9 mouse cellular contexts compared by ENCODE assay signal in the genomic region with DNA sequence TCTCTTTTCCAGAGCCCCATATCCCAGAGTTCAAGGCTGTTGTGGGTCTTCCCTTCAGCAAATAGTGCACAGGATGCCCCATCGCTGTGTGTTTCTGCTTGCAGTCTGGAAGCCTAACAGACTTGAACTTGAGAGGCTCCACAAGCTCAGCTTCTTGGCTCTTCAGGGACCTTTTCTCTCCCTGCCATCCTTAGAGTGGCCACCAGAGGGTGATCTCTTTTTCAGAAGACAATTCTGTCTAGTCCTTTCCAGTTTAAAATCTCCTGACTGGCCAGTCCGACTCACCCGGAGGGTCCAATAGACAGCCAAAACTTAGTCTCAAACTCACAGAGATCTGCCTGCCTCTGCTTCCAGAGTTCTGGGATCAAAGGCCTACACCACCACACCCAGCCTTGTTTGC. TPM values are rescaled to one million over a fixed set of nuclear protein-coding genes. Genes with fewer than 3 reads are reported as not detected.
DNase-seq lines count a peak whose midpoint lies in the region; ATAC-seq lines count a peak whose summit lies in the region.
"Had no signal": no experiment of that assay in that cellular context is flagged by ENCODE, and none has a peak within 500 bp of the region (broad histone marks: within the 10 kb centered on the region; RNA-seq: fewer than 3 reads in every experiment).

No protein-coding gene starts in this region.

- no peak overlapping the region for H3K27ac ChIP-seq in hindbrain, embryonic 11.5 days (ENCODE audit: low read depth, low read length)
- no peak overlapping the region for H3K27ac ChIP-seq in hindbrain, embryonic 13.5 days
- H3K27ac ChIP-seq: limb, embryonic 12.5 days had no signal

- H3K4me1 ChIP-seq in hindbrain, embryonic 11.5 days (replicated peaks; ENCODE audit: control insufficient read depth, insufficient read depth, low read length), result no peaks in the 10 kb centered on the region
- no peaks in the 10 kb centered on the region for H3K4me1 ChIP-seq in hindbrain, embryonic 13.5 days (replicated peaks)
- H3K4me1 ChIP-seq: limb, embryonic 12.5 days had no signal

- 50% methylated on average over 3 of the region's 3 CpGs for WGBS in hindbrain, embryonic 11.5 days
- WGBS in hindbrain, embryonic 13.5 days, result 33% methylated on average over 3 of the region's 3 CpGs

- H3K9me3 ChIP-seq in hindbrain, embryonic 11.5 days (ENCODE audit: control insufficient read depth, low read length), result no peaks in the 10 kb centered on the region
- H3K9me3 ChIP-seq in hindbrain, embryonic 13.5 days, result no peaks in the 10 kb centered on the region
- H3K9me3 ChIP-seq: limb, embryonic 12.5 days had no signal

- no peak overlapping the region for H3K4me2 ChIP-seq in hindbrain, embryonic 11.5 days (replicated peaks; ENCODE audit: low read depth, low read length)
- no peak overlapping the region for H3K4me2 ChIP-seq in hindbrain, embryonic 13.5 days
- H3K4me2 ChIP-seq: limb, embryonic 12.5 days had no signal

- peak; percentile 75 for DNase-seq in hindbrain, embryonic 11.5 days (ENCODE audit: low spot score)
- DNase-seq in urinary bladder, postnatal 14 days (ENCODE audit: low spot score), result peak; percentile 59
- DNase-seq in urinary bladder, postnatal 10 days (ENCODE audit: low spot score), result no peak
- peak; percentile 74 for DNase-seq in adrenal gland, postnatal 14 days
- DNase-seq in kidney, postnatal 36 days, result peak; percentile 59 to 83
- peak; percentile 55 for DNase-seq in right cerebral cortex, postnatal 4 days

- no peaks in the 10 kb centered on the region for H3K27me3 ChIP-seq in hindbrain, embryonic 11.5 days (ENCODE audit: control insufficient read depth, insufficient read depth, low read length)
- H3K27me3 ChIP-seq in hindbrain, embryonic 13.5 days, result no peaks in the 10 kb centered on the region

- ATAC-seq in hindbrain, embryonic 11.5 days (ENCODE audit: low FRiP score), result no peak
- ATAC-seq in hindbrain, embryonic 13.5 days (ENCODE audit: low FRiP score), result no peak

- H3K36me3 ChIP-seq in hindbrain, embryonic 11.5 days (ENCODE audit: control insufficient read depth, insufficient read depth, low read length), result no peaks in the 10 kb centered on the region
- H3K36me3 ChIP-seq in hindbrain, embryonic 13.5 days, result no peaks in the 10 kb centered on the region
- H3K36me3 ChIP-seq: limb, embryonic 12.5 days had no signal

- no peak overlapping the region for H3K4me3 ChIP-seq in hindbrain, embryonic 11.5 days (ENCODE audit: low read depth, low read length)
- no peak overlapping the region for H3K4me3 ChIP-seq in hindbrain, embryonic 13.5 days
- H3K4me3 ChIP-seq: erythroblast, embryonic 14.5 days; limb, embryonic 12.5 days had no signal

- H3K9ac ChIP-seq in hindbrain, embryonic 11.5 days (ENCODE audit: low read depth, low read length), result no peak overlapping the region
- H3K9ac ChIP-seq in hindbrain, embryonic 13.5 days, result no peak overlapping the region
- H3K9ac ChIP-seq: limb, embryonic 12.5 days had no signal

RNA-seq across cellular contexts. Expression of gene Vgf, which starts 16.2 kb away (rescaled TPM):
- polyA plus RNA-seq in hindbrain, embryonic 11.5 days (2014; fragmentation: Nextera tagmentation; extraction: Ambion mirVana), result 0.14 and 1.2 TPM in 2 replicates
- polyA plus RNA-seq in hindbrain, embryonic 13.5 days (2015; fragmentation: Nextera tagmentation; extraction: Ambion mirVana), result 1.6 and 1.9 TPM in 2 replicates
- 11.9 and 12.6 TPM in 2 replicates for total RNA-seq in adrenal gland, postnatal 14 days (2021)

RNA-seq across cellular contexts. Expression of gene Znhit1, which starts 22.2 kb away (rescaled TPM):
- 92.8 and 106 TPM in 2 replicates for polyA plus RNA-seq in hindbrain, embryonic 11.5 days (2014; fragmentation: Nextera tagmentation; extraction: Ambion mirVana)
- polyA plus RNA-seq in hindbrain, embryonic 13.5 days (2015; fragmentation: Nextera tagmentation; extraction: Ambion mirVana), result 107 and 109 TPM in 2 replicates
- 64.8 and 72.1 TPM in 2 replicates for total RNA-seq in adrenal gland, postnatal 14 days (2021)

RNA-seq across cellular contexts. Expression of gene Plod3, which starts 23.2 kb away (rescaled TPM):
- polyA plus RNA-seq in hindbrain, embryonic 11.5 days (2014; fragmentation: Nextera tagmentation; extraction: Ambion mirVana), result 26.0 and 32.4 TPM in 2 replicates
- 34.0 and 38.1 TPM in 2 replicates for polyA plus RNA-seq in hindbrain, embryonic 13.5 days (2015; fragmentation: Nextera tagmentation; extraction: Ambion mirVana)
- 54.9 and 57.8 TPM in 2 replicates for total RNA-seq in adrenal gland, postnatal 14 days (2021)

RNA-seq across cellular contexts. Expression of gene Ap1s1, which starts 35.9 kb away (rescaled TPM):
- 154 and 169 TPM in 2 replicates for polyA plus RNA-seq in hindbrain, embryonic 11.5 days (2014; fragmentation: Nextera tagmentation; extraction: Ambion mirVana)
- polyA plus RNA-seq in hindbrain, embryonic 13.5 days (2015; fragmentation: Nextera tagmentation; extraction: Ambion mirVana), result 220 and 236 TPM in 2 replicates
- total RNA-seq in adrenal gland, postnatal 14 days (2021), result 88.6 and 92.6 TPM in 2 replicates

RNA-seq across cellular contexts. Expression of gene Cldn15, which starts 43.6 kb away (rescaled TPM):
- polyA plus RNA-seq in hindbrain, embryonic 11.5 days (2014; fragmentation: Nextera tagmentation; extraction: Ambion mirVana), result 0.32 TPM in 1 of 2 replicates, not detected in the other
- polyA plus RNA-seq in hindbrain, embryonic 13.5 days (2015; fragmentation: Nextera tagmentation; extraction: Ambion mirVana), result 0.21 and 0.35 TPM in 2 replicates
- 13.5 and 14.7 TPM in 2 replicates for total RNA-seq in adrenal gland, postnatal 14 days (2021)
